Mouse (Mus musculus): ENCODE measurements around the gene Lrrc3.

Lrrc3 gene

GRCm38 (mm10) chr10:77867546-77867945 is 34.8 kb downstream of the Lrrc3 start:
- DNase-seq (ENCODE audit: low spot score) = no peak

- no peak for DNase-seq (ENCODE audit: low spot score)
These were observed 37.6 kb downstream of the Lrrc3 start for GRCm38 (mm10) chr10:77864762-77865143.

GRCm38 (mm10) chr10:77864067-77864761 is 38.1 kb downstream of the Lrrc3 start:
- no peak for DNase-seq (ENCODE audit: low spot score)

- no peak for DNase-seq (ENCODE audit: low spot score)
These were observed 40.7 kb downstream of the Lrrc3 start, which contains the start of gene Gm3285 for GRCm38 (mm10) chr10:77861675-77862074. Gene Gm3285 (plus strand): TSS chr10:77861975.

- DNase-seq (ENCODE audit: low spot score) = no peak
These were observed 49.8 kb downstream of the Lrrc3 start, which contains the start of gene Gm10318 for GRCm38 (mm10) chr10:77852559-77852958. Gene Gm10318 (plus strand): TSS chr10:77852859.

All from layer of hippocampus, adult 11-12 months (tissue).